ENCODE assay signal across 8 mouse cellular contexts in genomic region chr19:6925307-6925573, GRCm38 (mm10). TPM values are rescaled to one million over a fixed set of nuclear protein-coding genes. Genes with fewer than 3 reads are reported as not detected.
DNase-seq lines count a peak whose midpoint lies in the region; ATAC-seq and TF ChIP-seq lines count a peak whose summit lies in the region.

Gene Catsperz, minus strand, starts transcription at chr19:6925380.

- H3K4me2 ChIP-seq in kidney, embryonic 14.5 days (replicated peaks; ENCODE audit: low read depth, low read length): peak within 1 kb of the TSS; percentile 28
- peak within 1 kb of the TSS; percentile 20 for H3K4me2 ChIP-seq in hindbrain, embryonic 14.5 days (replicated peaks)

- H3K27ac ChIP-seq in kidney, embryonic 14.5 days (ENCODE audit: low read depth, low read length): no peak within 1 kb of the TSS
- H3K27ac ChIP-seq in bone marrow macrophage, adult 2 months (ENCODE audit: insufficient read depth, low read depth, low read length): no peak within 1 kb of the TSS
- no peak within 1 kb of the TSS for H3K27ac ChIP-seq in hindbrain, embryonic 14.5 days

- no peak for TF ChIP-seq CTCF in bone marrow macrophage, adult 2 months (IDR thresholded peaks at IDR 0.05; ENCODE audit: low read depth, low read length)

- 2% methylated on average over 8 of the region's 9 CpGs for WGBS in kidney, embryonic 14.5 days
- 4% methylated on average over 9 of the region's 9 CpGs for WGBS in hindbrain, embryonic 14.5 days

- H3K4me3 ChIP-seq in kidney, embryonic 14.5 days (ENCODE audit: low read length): peak within 1 kb of the TSS; percentile 24
- H3K4me3 ChIP-seq in bone marrow macrophage, adult 2 months (ENCODE audit: insufficient read depth, low read length): peak within 1 kb of the TSS; percentile 15
- peak within 1 kb of the TSS; percentile 12 for H3K4me3 ChIP-seq in hindbrain, embryonic 14.5 days (replicated peaks; ENCODE audit: low read length)

- ATAC-seq in kidney, embryonic 14.5 days (ENCODE audit: low FRiP score, low TSS enrichment): no peak
- no peak for ATAC-seq in hindbrain, embryonic 14.5 days (ENCODE audit: low FRiP score)

- H3K4me1 ChIP-seq in kidney, embryonic 14.5 days (ENCODE audit: control insufficient read depth, insufficient read depth, low read length): peaks cover 13% of the 10 kb centered on the region
- H3K4me1 ChIP-seq in bone marrow macrophage, adult 2 months (ENCODE audit: control insufficient read depth, insufficient read depth, low read length): peaks cover 14% of the 10 kb centered on the region
- peaks cover 18% of the 10 kb centered on the region for H3K4me1 ChIP-seq in hindbrain, embryonic 14.5 days (replicated peaks; ENCODE audit: control insufficient read depth, insufficient read depth, low read length)

- no peak for TF ChIP-seq POLR2A in bone marrow macrophage, adult 2 months (IDR thresholded peaks at IDR 0.05; ENCODE audit: borderline replicate concordance, low read depth, low read length)

- no peak for DNase-seq in kidney, adult 9 months
- DNase-seq in hindbrain, embryonic 14.5 days (ENCODE audit: low spot score): no peak
- peak; percentile 58 for DNase-seq in lung, postnatal 10 days
- no peak for DNase-seq in adrenal gland, adult 8-10 months
- no peak for DNase-seq in ovary, adult 18-20 months (ENCODE audit: low spot score)
- no peak for DNase-seq in adrenal gland, postnatal 36 days

- peaks cover 4% of the 10 kb centered on the region; the same call in 1 of the 2 replicates for H3K9me3 ChIP-seq in kidney, embryonic 14.5 days (ENCODE audit: control insufficient read depth, low read length)
- no peaks in the 10 kb centered on the region for H3K9me3 ChIP-seq in hindbrain, embryonic 14.5 days (ENCODE audit: control insufficient read depth, low read length)

- no peak within 1 kb of the TSS for H3K9ac ChIP-seq in kidney, embryonic 14.5 days (ENCODE audit: low read depth, low read length)
- H3K9ac ChIP-seq in hindbrain, embryonic 14.5 days: no peak within 1 kb of the TSS

- H3K27me3 ChIP-seq in kidney, embryonic 14.5 days (ENCODE audit: control insufficient read depth, insufficient read depth, low read length): peaks cover 52% of the 10 kb centered on the region
- peaks cover 75% of the 10 kb centered on the region for H3K27me3 ChIP-seq in hindbrain, embryonic 14.5 days (ENCODE audit: control insufficient read depth, insufficient read depth, low read length)

- H3K36me3 ChIP-seq in kidney, embryonic 14.5 days (ENCODE audit: control insufficient read depth, insufficient read depth, low read length): no peaks in the 10 kb centered on the region
- H3K36me3 ChIP-seq in hindbrain, embryonic 14.5 days (replicated peaks; ENCODE audit: control insufficient read depth, insufficient read depth): no peaks in the 10 kb centered on the region

RNA-seq across cellular contexts. Expression of gene Catsperz, which starts in this region (rescaled TPM):
- 2.1 and 3.8 TPM in 2 replicates for polyA plus RNA-seq in kidney, embryonic 14.5 days (2014; fragmentation: Nextera tagmentation; extraction: Ambion mirVana)
- not detected in 2 replicates for polyA plus RNA-seq in bone marrow macrophage, adult 2 months (2012; ENCODE audit: insufficient read depth, insufficient read length, missing spikeins)
- polyA plus RNA-seq in hindbrain, embryonic 14.5 days (2014; fragmentation: Nextera tagmentation; extraction: Ambion mirVana): 1.7 and 2.3 TPM in 2 replicates
- not detected for total RNA-seq in adrenal gland, adult 8-10 months (2022)
- total RNA-seq in adrenal gland, postnatal 36 days (2021): not detected
